Mouse (Mus musculus) brain, embryonic 14.5 days (tissue): Measurements from ENCODE around the gene AC140267.1.

ENCODE experiments used
- CTCF ChIP-seq: fragments of 200-500 bp; IDR thresholded peaks from 2 replicates; pipeline ENCODE4 v1.5.1; 2012; ENCODE audit warnings: inconsistent platforms, mild to moderate bottlenecking, moderate library complexity, borderline replicate concordance; ENCODE audit not compliant: insufficient read depth, insufficient read length; ENCODE audit errors: extremely low read depth
- POLR2A ChIP-seq: fragments of 200-500 bp; IDR thresholded peaks from 2 replicates; pipeline ENCODE4 v1.6.1; 2012; ENCODE audit warnings: mild to moderate bottlenecking, inconsistent platforms, borderline replicate concordance; ENCODE audit not compliant: poor library complexity, insufficient read depth, insufficient read length, severe bottlenecking; ENCODE audit errors: extremely low read depth

DNA sequence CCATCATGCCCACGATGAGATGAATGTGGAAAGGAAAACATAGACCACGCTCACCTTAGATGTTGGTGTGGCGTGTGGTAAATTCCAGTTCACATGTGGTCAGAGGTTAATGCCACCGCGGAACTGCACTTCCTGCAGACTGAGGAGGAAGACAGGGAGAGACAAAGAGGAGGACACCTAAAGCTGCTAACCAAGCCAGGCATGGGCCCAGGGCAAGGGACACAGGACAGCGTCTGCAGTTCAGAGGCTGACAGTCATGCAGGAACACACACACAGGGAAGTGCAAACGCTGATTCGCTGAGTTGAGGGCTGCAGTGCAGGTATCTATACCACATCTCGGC is 19.2 kb upstream of the AC140267.1 start:
- TF ChIP-seq CTCF, result no peak
- TF ChIP-seq POLR2A, result no peak
